Mouse (Mus musculus) heart, postnatal 0 days (tissue): ENCODE data around the gene Tpx2.

Experiments
- CTCF ChIP-seq: IDR thresholded peaks from 2 replicates; pipeline ENCODE4 v1.5.1; 2016; ENCODE audit warnings: antibody characterized with exemption, control low read depth, low read depth
- EP300 ChIP-seq: IDR thresholded peaks from 2 replicates; pipeline ENCODE4 v1.6.1; 2016; ENCODE audit warnings: antibody characterized with exemption, low read depth

GRCm38 (mm10) chr2:152861891-152862290 lies 14.1 kb downstream of the Tpx2 start:
- TF ChIP-seq CTCF = no peak
- no peak for TF ChIP-seq EP300
